Mouse (Mus musculus): ENCODE measurements around the gene Creb3.

DNA sequence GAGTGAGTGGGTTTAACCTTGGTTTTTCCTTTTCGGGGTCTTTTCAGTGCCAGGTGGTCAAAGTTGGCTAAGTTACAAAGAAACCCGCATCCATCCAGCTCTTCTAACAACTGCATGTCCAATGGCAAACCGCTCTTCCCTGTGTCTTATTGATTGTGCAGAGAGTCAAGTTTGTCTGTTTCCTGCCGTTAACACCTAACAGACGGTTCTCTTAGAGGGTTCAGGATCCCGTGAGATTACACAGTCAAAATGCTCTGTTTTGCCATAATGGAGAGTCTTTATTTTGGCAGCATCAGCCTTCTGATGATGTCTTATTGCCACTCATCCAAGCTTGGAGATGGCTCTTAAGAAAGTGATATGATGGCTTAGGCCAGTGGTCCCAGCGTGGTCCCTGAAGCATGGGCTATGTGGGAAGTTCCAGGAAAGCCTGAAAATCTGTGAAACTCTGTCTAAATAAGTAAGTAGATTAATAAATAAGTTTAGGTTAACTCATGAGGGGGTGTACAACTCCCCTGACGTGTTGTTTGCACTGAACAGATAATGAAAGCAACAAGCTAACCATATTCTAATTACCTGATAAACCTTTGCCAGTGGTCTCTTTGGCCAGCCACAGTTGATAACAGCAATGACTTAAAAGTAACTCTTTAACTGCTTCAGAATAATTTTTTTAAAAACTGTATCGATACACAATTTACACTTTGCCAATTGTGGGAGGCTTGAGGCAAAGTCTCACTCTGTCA is 38.2 kb downstream of the Creb3 start:
- TF ChIP-seq CTCF (IDR thresholded peaks at IDR 0.05; ENCODE audit: borderline replicate concordance, insufficient read depth, low read length) (no peak), POLR2A (IDR thresholded peaks at IDR 0.05; ENCODE audit: low read depth, low read length) (no peak)

Data from embryonic fibroblast, embryonic 13.5 days (primary cell).